Mouse (Mus musculus) left cerebral cortex, adult 11 months (tissue): ENCODE measurements around the gene Ypel3.
A peak's percentile ranks its signal among the peaks of the same experiment; 100 is the strongest.

ENCODE experiments used
- DNase-seq: peaks from one replicate; pipeline ENCODE4 v3.0.0; 2022; ENCODE audit warnings: low spot score

Ypel3 gene

GRCm38 (mm10) chr7:126793456-126794270, 16.9 kb downstream of the Ypel3 start:
- DNase-seq = no peak

- no peak for DNase-seq
Observed at GRCm38 (mm10) chr7:126794271-126794605, 17.5 kb downstream of the Ypel3 start.

DNA sequence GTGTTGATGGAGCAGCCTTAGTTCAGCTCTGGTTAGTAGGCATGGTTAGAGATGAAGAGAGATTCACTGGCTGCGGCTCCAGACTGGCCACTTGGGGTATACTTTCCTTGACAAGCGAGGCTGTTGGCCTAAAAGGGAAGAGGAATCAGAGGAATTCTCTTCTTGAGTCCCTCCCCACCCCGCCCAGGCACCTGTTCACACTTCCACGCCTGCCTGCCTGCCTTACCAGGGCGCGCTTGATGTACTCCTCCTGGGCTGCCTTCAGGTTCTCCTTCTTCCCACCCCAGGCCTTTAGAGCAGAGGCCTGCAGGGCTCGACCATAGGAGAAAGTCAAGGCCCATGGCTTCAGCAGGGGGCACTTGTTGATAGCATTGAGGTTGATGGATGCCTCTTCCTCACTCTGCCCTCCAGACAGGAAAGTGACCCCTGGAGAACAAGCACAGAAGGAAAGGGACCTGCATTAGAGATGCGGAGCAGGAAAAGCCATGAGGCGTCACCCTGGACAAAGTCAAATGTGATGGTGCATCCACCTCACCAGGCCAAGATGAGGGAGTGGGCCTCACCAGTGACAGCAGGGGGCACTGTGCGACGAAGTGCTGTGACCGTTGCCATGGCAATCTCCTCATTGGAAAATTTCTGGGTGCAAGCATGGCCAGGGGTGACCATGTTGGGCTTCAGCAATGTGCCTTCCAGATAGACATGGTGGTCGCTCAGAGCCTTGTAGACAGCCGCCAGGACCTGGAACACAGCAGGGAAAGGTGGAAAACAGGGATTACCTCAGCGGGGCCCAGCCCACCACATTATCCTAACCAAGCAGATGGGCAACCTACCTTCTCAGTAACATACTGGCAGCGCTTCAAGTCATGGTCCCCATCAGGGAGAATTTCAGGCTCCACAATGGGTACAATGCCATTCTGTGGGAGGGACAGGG, 18.9 kb downstream of the Ypel3 start:
- DNase-seq = no peak

DNA sequence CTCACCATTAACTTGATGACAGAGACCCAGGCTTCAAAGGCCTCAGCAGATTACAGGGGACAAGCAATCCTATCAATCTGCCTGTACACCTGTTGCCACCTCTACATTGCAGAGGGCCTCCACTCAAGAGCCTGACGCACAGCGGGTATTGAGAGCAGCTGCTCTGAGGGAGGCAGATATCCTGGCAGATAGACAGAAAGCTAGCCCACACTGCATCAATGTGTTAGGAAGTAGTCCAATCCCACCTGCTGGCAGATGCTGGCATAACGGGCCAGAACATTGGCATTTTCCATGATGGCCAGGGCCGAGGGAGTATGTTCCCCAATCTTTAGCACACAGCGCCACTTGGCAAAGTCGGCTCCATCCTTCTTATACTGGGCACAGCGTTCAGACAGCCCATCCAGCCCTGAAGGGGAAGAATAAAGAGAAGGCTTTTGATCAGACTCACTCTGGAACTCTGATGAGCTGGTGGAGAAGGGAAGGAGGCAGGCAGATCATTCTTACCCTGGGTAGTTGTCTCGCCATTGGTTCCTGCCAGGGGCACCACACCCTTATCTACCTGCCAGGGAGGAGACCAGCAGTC, 19.7 kb downstream of the Ypel3 start:
- DNase-seq = no peak

DNA sequence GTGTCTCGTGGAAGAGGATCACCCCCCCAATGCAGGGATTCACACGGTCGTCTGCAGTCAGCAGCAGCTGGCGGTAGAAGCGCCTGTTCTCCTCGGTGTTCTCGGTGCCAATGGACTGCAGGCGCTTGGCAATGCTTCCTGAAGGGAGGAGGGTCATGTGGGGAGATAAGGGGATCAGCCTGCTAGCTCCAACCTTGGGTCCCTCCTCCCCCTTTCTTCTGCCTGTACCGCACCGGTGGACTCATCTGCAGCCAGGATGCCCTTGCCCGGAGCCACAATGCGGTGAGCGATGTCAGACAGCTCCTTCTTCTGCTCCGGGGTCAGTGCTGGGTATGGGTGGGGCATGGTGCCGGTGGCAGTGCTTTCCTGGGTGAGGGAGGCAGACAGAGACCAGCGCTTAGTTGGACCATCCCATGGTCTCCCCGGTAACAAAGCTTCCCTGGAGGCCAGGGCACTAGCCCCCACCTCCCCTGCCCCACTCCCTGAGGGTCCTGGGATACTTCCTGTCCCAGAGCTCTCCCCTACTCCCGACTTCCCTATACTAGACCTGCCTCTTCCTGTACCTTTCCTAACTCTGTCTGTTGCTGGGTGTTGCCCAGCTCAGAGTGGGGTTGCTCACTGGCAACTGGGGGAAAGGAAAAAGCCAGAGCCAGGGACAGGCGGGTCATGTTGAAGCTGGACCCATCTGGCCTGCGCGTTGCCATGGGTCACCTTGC, 20.8 kb downstream of the Ypel3 start, which contains the start of gene Fam57b:
TSS of gene Fam57b (plus strand) at position 258 of the 716 bp plus-strand sequence.
- no peak for DNase-seq

DNA sequence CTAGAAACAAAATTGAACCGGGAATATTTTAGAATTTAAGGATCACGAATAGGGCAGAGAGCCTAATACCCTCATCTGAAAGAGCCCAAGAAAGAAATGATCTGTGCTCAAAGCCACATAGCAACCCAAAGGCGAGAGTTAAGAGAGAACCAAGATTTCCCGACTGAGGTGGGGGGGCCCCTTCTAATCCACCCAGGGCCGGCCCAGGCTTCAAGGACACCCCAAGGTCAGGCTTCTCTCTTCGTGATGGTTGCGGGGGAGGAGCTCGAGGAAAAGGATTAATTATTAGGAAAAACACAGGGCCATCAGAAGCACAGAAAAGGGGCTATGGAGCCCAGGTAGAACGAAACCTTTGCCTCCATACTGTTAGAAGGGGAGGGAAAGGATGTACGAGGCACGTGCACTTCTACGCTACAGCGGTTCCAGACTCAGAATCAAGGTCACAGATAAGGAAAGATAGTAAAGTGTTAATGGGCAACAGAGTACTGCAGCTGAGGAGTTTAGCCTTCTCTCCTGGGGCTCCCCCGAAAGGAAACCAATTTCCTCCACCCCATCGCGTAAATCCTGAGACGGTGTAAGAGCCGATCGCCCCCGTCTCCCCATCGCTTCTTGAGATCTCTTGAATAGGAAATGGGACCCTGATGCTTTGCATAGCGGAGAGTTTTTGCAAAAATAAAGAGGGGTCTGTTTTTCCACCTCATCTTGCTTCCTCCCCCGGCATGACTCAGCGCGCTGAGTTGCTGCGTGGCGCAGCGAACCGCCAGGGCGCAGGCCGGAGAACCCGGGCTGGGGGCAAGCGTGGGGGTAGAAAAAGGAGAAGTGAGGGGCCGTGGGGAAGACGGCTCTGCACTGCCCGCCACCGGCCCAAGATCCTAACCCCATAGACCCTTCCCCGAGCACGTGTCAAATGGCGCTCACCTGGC, 21.6 kb downstream of the Ypel3 start:
- DNase-seq = no peak

DNA sequence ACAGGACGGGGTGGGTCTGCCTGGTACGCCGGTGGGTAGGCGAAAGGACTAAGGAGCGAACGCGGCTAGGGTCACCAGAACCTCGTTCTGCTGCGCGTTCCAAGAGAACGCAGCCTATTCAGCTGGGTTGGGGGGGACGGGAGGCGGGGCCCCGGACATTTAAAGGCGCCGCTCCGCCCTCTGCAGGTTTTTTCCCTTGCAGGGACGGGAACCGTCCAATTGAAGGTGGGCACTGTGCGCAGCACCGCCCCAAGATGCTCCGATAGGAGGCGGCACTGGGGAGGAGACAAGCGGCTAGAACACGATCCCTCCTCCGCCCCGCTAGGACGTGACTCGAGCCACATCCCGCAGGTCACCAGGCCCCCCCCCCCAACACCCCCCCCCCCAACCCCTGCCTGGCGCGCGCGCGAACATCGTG, 22.3 kb downstream of the Ypel3 start:
- peak; percentile 96 for DNase-seq

DNA sequence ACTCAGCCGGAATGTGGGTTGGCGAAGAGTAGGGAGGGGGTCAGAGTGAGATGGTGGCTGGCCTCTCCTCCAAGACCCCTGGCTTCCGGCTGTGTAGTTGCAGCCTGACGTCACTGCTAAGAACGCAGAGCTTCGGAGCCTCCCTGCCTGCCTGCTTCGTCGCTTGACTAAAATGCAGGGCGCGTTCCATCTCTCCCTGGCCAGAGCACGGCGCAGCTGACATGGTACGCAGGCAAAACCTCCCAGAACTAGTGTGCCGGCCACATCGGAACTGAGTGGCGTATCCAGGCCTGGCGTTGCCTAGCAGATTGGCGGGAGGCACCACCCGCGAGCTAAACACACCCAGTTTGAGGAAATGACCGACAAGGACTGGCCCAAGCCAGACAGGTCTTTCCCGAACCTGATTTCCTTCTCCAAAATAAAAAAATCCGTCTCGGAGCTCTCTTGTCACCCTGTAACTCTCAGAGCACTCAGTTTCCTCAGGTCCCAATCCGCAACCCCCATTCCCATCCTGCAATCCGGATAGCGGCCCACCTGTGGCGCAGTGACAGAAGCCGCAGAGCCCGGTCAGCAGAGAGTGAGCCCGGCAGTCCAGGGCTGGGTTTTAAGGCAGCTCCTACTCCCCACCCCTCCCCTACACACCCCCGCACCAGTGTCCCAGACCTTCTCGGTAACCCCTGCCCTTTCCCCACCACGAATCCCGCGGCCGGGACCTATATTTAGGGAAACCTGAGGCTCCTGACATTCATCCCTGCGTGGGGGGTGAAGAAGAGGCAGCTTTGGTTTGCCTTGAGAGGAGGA, 22.9 kb downstream of the Ypel3 start:
- no peak for DNase-seq

DNA sequence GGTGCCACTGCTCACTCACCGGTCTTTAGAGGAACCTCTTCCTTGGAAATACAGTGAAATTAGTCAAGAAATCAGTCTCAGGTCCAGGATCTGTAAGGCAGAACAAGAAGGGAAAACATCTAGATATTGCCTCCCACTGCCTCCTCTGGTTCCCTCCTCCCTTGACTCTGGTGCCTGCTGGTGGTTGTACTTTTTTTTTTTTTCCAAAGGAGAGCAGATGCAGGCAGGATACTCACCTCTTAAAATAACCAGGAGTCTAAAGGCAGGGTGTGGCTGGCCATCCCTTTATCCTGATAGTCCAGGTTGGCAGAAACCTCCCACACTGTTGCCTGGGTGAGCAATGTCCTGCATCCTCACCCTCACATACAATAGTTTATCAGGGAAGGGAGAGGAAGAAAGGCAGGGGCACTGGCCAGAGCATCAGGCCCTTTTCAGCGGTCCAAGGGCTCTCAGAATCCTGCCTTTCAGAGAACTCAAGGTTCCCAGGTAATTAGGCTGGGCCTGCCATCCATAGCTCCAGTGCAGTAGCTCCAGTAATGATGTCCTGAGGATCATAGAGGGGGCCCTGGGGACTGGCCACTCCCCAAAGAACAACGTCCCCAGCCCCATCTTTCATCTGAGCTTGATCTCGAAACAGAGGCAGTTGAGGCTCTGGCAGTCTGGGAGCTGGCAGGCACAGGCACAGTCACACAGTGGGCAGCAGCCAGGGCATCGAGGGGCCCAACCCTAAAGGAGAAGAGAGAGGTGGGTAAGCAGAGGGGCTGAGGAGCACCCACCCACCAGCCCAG, 23.7 kb downstream of the Ypel3 start:
- no peak for DNase-seq

GRCm38 (mm10) chr7:126801057-126801422, 24.3 kb downstream of the Ypel3 start:
- DNase-seq = no peak

GRCm38 (mm10) chr7:126802134-126802889, 25.6 kb downstream of the Ypel3 start:
- DNase-seq = no peak

DNA sequence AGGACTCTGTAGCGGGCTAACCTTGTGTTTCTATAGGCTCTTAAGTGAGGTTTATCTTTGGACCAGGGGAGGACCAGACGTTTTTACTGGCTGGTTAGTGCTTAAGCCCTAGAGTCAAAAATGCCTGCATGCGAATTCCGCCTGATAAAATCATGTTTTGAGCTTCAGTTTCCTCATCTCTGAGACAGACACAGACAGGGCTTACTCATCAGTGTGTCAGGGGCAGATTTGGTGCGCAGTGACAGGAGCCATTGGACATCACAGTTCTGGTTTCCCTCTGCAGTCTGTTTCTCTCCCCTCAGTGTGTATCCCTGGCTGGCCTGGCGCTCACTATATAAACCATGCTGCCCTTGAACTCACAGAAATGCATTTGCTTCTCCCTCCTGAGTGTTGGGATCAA, 26.4 kb downstream of the Ypel3 start:
- DNase-seq = no peak

- no peak for DNase-seq
Observed at GRCm38 (mm10) chr7:126803751-126804150, 27.0 kb downstream of the Ypel3 start.

GRCm38 (mm10) chr7:126806956-126807355, 30.2 kb downstream of the Ypel3 start:
- no peak for DNase-seq

DNA sequence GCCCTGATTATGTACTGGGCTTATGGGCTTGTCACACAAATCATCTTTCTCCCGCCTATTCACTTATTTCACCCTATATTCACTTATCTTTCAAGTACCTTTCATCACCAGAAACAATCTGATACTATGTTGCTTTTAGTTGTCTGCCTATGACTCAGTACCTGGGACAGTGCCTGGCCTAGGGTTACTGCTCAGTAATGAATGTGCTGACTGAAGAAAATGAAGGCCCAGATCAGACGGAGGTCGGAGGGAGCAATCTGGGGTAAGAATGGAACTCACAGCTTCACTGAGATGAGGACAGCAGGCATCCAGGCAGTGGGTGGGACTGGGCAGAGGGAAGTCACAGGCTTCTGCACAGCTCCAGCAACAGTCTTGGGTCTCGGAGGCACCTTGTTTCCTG, 30.6 kb downstream of the Ypel3 start:
- DNase-seq = no peak

DNA sequence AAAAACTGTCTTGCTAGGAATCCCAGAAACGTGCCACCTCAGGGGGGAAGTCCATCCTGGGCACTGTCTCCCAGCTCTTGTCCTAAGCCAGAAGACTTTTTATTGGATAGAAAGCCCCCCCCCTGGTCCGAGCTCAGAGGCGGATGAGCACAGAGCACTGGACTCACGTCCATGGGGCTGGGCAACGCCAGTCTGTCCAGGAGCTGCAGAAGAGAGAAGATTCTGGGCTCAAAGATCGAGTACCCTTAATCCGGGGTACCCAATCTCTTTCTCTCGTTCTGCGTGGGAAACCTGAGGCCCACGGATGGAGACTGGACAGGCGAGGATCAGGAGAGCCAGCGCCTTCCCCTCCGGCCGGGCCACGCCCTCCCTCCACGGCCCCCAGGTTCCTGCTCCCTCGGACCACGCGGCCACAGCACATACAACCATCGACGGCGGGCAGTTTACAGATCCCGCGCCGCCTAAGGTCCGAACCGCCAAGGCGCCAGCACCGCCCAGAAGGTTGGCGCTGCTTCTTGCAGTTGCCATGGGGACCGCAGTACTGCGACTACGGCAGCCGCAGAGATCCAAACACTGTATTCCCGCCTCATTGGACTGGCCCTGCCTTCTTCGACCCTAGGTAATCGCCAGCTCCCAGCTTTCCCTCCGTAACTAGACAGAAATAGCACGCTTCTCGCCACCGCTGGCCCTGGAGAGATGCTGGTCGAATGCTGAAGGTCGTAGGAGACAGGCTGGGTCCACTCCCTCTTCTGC, 32.1 kb downstream of the Ypel3 start:
- DNase-seq = peak; percentile 83

GRCm38 (mm10) chr7:126809723-126810369, 33.1 kb downstream of the Ypel3 start:
- no peak for DNase-seq
